7 mouse cellular contexts compared by ENCODE assay signal in the genomic region with DNA sequence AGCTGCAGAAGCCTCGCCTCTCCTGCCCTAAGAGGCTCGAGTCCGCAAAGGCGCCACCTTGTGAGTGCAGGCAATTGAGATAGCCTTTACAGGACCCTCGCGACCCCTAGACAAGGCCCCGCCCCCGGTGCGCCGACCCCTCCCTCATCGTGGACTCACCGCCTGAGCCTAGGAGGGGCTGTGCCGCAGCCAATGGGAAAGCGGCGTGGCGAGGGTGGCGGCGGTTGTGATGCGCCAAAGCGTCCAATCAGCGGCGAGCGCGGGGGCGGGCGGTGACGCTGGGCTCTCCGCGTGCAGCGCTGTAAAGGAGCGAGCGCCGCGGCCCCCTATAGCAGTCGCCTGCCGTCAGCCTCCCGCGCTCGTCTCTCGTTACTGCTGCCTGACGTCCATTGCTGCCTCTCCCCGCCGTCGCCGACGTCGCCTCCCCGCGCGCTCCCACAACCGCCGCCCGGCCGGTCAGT. TPM values are rescaled to one million over a fixed set of nuclear protein-coding genes. Genes with fewer than 3 reads are reported as not detected.
DNase-seq lines count a peak whose midpoint lies in the region; ATAC-seq and TF ChIP-seq lines count a peak whose summit lies in the region.

Chka (plus strand) TSS at position 272 of the 461 bp plus-strand sequence.

- no peaks in the 10 kb centered on the region for H3K36me3 ChIP-seq in intestine, postnatal 0 days (ENCODE audit: control insufficient read depth, insufficient read depth)
- H3K36me3 ChIP-seq in midbrain, embryonic 12.5 days = no peaks in the 10 kb centered on the region
- H3K36me3 ChIP-seq in small intestine, adult 2 months (ENCODE audit: control insufficient read depth, insufficient read depth, low read length) = no peaks in the 10 kb centered on the region

- TF ChIP-seq POLR2A in small intestine, adult 2 months (IDR thresholded peaks at IDR 0.05; ENCODE audit: low read depth, low read length) = peak; percentile 99

- peak within 1 kb of the TSS; percentile 93 for H3K4me3 ChIP-seq in intestine, postnatal 0 days (ENCODE audit: low read depth, low read length)
- H3K4me3 ChIP-seq in midbrain, embryonic 12.5 days = peak within 1 kb of the TSS; percentile 86
- H3K4me3 ChIP-seq in small intestine, adult 2 months (ENCODE audit: low read depth, low read length) = peak within 1 kb of the TSS; percentile 81

- DNase-seq in adrenal gland, adult 8-10 months = peak; percentile 95
- DNase-seq in embryo, embryonic 9.5 days (ENCODE audit: extremely low spot score) = peak; percentile 99
- DNase-seq in gonadal fat pad, adult 2 months (ENCODE audit: low read depth) = no peak
- peak; percentile 99 for DNase-seq in left cerebral cortex, postnatal 4 days

- H3K27ac ChIP-seq in intestine, postnatal 0 days (ENCODE audit: low read depth, low read length) = peak within 1 kb of the TSS; percentile 100
- H3K27ac ChIP-seq in midbrain, embryonic 12.5 days (replicated peaks) = peak within 1 kb of the TSS; percentile 97
- peak within 1 kb of the TSS; percentile 96 for H3K27ac ChIP-seq in small intestine, adult 2 months (ENCODE audit: insufficient read depth, low read depth, low read length)

- no peaks in the 10 kb centered on the region for H3K27me3 ChIP-seq in intestine, postnatal 0 days (replicated peaks; ENCODE audit: control insufficient read depth, insufficient read depth, low read length)
- H3K27me3 ChIP-seq in midbrain, embryonic 12.5 days = no peaks in the 10 kb centered on the region
- no peaks in the 10 kb centered on the region for H3K27me3 ChIP-seq in small intestine, adult 2 months (ENCODE audit: control insufficient read depth, insufficient read depth, low read length)

- peak within 1 kb of the TSS; percentile 98 for H3K9ac ChIP-seq in intestine, postnatal 0 days (ENCODE audit: low read depth, low read length)
- H3K9ac ChIP-seq in midbrain, embryonic 12.5 days (replicated peaks) = peak within 1 kb of the TSS; percentile 85

- H3K4me2 ChIP-seq in intestine, postnatal 0 days (replicated peaks; ENCODE audit: low read depth) = peak within 1 kb of the TSS; percentile 82
- peak within 1 kb of the TSS; percentile 73 for H3K4me2 ChIP-seq in midbrain, embryonic 12.5 days (replicated peaks)

- 1% methylated on average over 54 of the region's 54 CpGs for WGBS in intestine, postnatal 0 days
- WGBS in midbrain, embryonic 12.5 days = 0% methylated on average over 53 of the region's 54 CpGs
- WGBS in small intestine, adult 2 months = under 1% methylated on average over 54 of the region's 54 CpGs

- intact Hi-C loops in left cerebral cortex, postnatal 4 days (cut with DNase I) = no loop called here

- no peaks in the 10 kb centered on the region for H3K9me3 ChIP-seq in intestine, postnatal 0 days (ENCODE audit: control insufficient read depth)
- no peaks in the 10 kb centered on the region for H3K9me3 ChIP-seq in midbrain, embryonic 12.5 days

- H3K4me1 ChIP-seq in intestine, postnatal 0 days (replicated peaks; ENCODE audit: control insufficient read depth, insufficient read depth, low read length) = peaks cover 10% of the 10 kb centered on the region; the same call in 1 of the 2 replicates
- peaks cover 36% of the 10 kb centered on the region for H3K4me1 ChIP-seq in midbrain, embryonic 12.5 days
- peaks cover 36% of the 10 kb centered on the region for H3K4me1 ChIP-seq in small intestine, adult 2 months (ENCODE audit: control insufficient read depth, insufficient read depth, insufficient read length, low read length)

- peak; percentile 40 for TF ChIP-seq CTCF in intestine, postnatal 0 days (IDR thresholded peaks at IDR 0.05; ENCODE audit: low read depth)
- TF ChIP-seq CTCF in small intestine, adult 2 months (IDR thresholded peaks at IDR 0.05; ENCODE audit: extremely low read depth, insufficient read length, insufficient replicate concordance, low read depth, low read length) = no peak

- ATAC-seq in intestine, postnatal 0 days = peak; percentile 81
- peak; percentile 99 for ATAC-seq in midbrain, embryonic 12.5 days (ENCODE audit: low FRiP score, low read depth)

RNA-seq across cellular contexts. Expression of gene Chka, which starts in this region (rescaled TPM):
- 100 to 1,000 TPM in 1 of 4 experiments, 10 to 100 TPM in 3; 69.8 to 329 (median 93.5) TPM for total RNA-seq in adrenal gland, adult 8-10 months (2022)
- 53.3 and 55.9 TPM in 2 replicates for polyA plus RNA-seq in gonadal fat pad, adult 2 months (2012; rRNA removed)
- polyA plus RNA-seq in intestine, postnatal 0 days (2015; fragmentation: Nextera tagmentation; extraction: Ambion mirVana) = 113 and 155 TPM in 2 replicates
- total RNA-seq in left cerebral cortex, postnatal 4 days (2021) = 100 to 1,000 TPM in 1 of 2 experiments, 10 to 100 TPM in 1; 88.7 to 104 TPM
- polyA plus RNA-seq in midbrain, embryonic 12.5 days (2016; fragmentation: Nextera tagmentation; extraction: Ambion mirVana) = 69.1 and 73.9 TPM in 2 replicates
- polyA plus RNA-seq in small intestine, adult 2 months (2012; rRNA removed) = 85.2 and 214 TPM in 2 replicates
